Mouse (Mus musculus): ENCODE measurements around the gene B230118H07Rik. TPM values are rescaled to one million over a fixed set of nuclear protein-coding genes. Genes with fewer than 3 reads are reported as not detected.
A peak's percentile ranks its signal among the peaks of the same experiment; 100 is the strongest.

Gene B230118H07Rik
- total RNA-seq, 4 experiments from 2014 or later, result 80.6 to 111 (median 96.6) TPM

DNA sequence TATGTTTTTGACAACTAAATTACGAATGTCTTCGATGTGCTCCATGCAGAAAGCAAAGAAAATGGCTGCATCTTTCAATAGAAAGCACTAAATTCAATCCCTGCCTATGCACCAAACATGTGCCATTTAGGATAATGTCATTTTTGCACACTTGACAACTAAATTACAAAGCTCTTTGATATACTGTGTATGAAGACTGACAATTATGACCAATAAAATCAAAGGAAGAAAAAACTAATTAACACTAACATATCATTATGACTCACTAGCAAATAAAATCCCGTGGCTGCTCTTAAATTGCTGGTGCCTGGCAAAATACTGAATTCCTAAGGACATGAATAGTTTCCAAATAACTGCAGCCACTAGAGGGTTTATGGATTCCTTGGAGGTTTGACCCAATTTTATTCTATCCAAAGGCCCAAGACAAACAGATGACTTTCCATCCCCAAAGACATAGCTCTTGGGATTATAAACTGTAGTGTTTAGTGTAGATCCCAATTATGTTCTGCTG is 9.4 kb downstream of the B230118H07Rik start:
- DNase-seq (ENCODE audit: low spot score in 2 of 2), result no peak

- no peak for DNase-seq (ENCODE audit: low spot score in 2 of 2)
These were observed 10.1 kb downstream of the B230118H07Rik start for GRCm38 (mm10) chr2:101638979-101639839.

DNA sequence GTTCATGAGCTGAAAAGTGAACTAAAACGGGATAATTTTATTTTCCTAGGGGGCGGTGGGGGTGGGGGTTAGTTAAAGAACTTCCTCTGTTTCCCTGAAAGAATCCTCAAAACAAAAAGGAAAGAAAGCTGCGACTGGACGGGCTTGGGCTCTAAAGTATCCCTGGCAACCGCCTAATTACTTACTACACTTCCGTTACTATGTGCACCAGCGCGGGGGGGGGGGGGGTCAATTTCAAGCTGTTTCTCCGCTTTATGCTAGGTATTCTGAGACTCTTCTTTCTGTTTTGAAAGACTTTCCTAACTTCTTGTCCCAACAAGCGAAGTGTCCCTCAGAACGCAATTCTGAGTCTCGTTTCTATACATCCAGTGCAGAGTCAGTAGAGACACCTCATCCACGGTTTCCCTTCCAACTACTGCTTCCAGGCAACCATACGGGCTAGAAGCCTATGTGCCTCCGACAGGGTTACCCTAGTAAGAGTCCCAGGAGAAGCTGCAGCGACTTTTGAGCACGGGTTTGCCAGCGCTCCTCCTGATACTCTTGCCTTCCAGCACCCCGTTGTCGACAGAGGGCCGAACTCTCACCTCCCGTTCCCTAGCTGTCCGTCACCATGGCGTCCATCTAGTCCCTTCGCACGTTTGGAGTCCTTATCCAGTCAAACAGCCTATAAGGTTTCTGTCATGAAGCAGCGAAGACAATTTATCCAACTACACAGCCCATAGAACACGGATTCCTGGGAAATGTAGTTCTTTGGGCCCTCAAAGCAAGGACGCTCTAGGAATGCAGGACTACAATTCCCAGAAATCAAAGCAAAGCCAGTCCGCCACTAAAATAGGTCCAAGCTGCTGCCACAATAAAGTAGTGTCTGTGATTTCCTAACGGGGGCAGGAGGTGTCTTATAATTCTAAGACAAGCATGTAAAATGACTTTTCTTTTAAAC is 20.8 kb downstream of the B230118H07Rik start:
- DNase-seq (ENCODE audit: low spot score in 2 of 2), result peak; percentile 76

DNA sequence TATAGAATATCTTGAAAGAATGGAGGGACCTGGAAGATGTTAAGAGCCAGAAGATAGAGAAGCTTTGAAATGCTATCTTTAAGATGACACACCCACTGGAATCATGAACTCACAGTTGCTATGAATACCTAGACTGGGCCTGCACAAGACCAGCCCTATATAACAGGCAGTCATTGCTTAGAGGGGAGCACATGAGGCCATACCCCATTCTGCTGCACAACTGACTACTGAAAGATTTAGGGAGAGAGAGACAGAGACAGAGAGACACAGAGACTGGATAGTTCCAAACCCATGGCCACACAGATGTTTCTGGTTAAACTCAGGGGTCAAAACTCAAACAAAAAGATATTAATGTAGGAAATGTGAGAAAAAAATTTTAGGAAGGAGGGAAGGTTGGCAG is 22.1 kb downstream of the B230118H07Rik start:
- no peak for DNase-seq (ENCODE audit: low spot score in 2 of 2)

DNA sequence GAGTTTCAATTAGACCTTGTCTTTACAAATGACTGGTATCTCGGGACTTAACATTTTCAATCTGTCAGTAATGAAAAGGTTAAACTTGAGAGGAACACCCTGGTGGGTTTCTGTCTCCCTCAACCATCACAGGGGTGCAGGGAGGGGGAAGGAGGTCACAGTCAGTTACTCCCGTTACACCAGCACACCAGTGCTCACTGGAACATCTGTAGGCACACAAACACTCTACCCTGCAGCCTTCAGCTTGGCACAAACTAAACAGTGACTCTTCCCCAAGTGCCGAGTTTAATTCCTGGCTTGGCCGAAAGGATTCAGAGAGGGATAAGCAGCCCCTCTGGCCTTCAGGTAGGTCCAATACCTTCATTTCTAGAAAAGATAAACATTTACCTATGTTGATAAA is 24.8 kb downstream of the B230118H07Rik start, which contains the start of gene Rag2:
Rag2 (plus strand) TSS at position 193 of the 400 bp plus-strand sequence.
- DNase-seq (ENCODE audit: low spot score in 2 of 2), result no peak

- no peak for DNase-seq (ENCODE audit: low spot score in 2 of 2)
These were observed 25.3 kb downstream of the B230118H07Rik start for GRCm38 (mm10) chr2:101624011-101624410.

- no peak for DNase-seq (ENCODE audit: low spot score in 2 of 2)
These were observed 26.3 kb downstream of the B230118H07Rik start for GRCm38 (mm10) chr2:101623042-101623441.

DNA sequence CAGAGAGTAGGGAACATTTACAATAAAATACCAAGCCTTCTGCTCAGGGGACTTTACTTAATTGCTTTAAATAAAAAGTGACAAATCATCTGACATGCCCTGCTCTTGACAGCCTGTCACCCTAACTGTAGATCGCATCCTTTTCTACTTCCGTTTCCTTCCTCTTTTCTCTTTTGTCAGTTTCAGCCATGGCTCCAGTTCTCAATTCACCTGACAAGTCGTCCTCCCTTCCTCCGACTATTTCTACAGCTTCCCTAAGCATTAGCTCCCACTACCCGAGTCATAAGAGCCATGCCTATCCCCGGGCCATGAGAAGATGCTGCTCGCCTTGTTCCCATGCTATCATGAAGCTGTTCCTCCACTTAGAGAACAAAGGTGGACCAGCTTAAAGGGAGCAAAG is 27.7 kb downstream of the B230118H07Rik start:
- DNase-seq (ENCODE audit: low spot score in 2 of 2), result no peak

DNA sequence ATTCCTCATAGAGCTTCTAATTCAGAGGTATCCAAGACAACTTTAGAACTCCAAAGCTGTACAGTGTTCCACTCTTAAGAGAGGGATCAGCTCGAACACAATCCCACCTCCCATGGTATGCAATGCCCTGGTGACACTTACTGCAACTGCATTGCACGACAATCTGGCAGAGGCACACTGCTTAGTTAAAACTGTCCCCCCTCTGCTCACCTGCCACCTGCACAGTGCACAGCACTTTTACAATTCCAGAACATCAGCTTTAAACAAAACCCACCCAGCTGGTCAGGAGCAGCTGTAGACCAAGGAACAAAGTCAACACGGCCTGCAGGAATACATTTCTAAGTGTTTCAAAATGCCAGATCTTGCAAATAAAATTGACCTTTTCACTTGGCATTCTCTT is 28.4 kb downstream of the B230118H07Rik start:
- DNase-seq (ENCODE audit: low spot score in 2 of 2), result no peak

DNA sequence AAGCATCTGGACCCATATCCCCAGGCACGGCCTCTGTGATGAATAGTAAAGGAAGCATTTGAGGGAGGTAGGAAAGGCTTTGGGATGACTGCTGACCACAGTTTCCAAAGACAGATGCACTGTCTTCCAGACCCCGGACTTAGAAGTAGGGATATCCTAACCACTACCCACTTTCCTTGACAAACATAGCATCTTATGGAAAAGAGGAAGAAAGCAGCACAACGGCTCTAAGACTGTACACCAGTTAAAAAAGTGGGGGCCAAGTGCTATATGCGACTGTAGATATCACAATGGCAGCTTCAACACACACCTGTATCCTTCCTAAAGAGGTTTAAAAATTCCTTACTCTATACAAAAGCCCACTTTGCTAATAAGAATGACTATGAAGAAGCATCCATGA is 31.0 kb downstream of the B230118H07Rik start:
- no peak for DNase-seq (ENCODE audit: low spot score in 2 of 2)

- no peak for DNase-seq (ENCODE audit: low spot score in 2 of 2)
These were observed 33.6 kb downstream of the B230118H07Rik start for GRCm38 (mm10) chr2:101615464-101616305.

DNA sequence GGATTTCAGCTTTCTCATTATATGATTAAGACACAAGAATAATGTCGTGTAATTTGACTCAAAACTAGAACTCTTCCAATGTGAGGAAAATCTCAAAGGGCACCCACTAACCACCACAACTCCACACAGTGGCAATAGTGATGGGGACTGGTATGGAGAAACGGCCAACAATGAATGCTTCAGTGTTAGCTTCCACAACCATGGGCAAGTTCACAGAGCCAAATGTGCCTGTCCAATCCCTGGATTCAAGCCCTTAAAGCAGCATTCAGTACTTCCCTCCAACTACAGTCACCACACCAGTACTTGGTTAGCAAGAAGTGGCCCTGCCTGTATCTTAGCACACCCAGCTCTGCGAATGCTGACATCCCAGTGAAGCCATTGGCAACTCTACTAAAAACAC is 38.5 kb downstream of the B230118H07Rik start:
- DNase-seq (ENCODE audit: low spot score in 2 of 2), result no peak

GRCm38 (mm10) chr2:101608232-101608894 is 41.0 kb downstream of the B230118H07Rik start:
- no peak for DNase-seq (ENCODE audit: low spot score in 2 of 2)

- no peak for DNase-seq (ENCODE audit: low spot score in 2 of 2)
These were observed 46.2 kb downstream of the B230118H07Rik start for GRCm38 (mm10) chr2:101603099-101603498.

- peak in 1 of 2 experiments; percentile 24 for DNase-seq (ENCODE audit: low spot score in 2 of 2)
These were observed 48.6 kb downstream of the B230118H07Rik start for GRCm38 (mm10) chr2:101600703-101601102.

GRCm38 (mm10) chr2:101598190-101599181 is 50.8 kb downstream of the B230118H07Rik start:
- no peak for DNase-seq (ENCODE audit: low spot score in 2 of 2)

DNA sequence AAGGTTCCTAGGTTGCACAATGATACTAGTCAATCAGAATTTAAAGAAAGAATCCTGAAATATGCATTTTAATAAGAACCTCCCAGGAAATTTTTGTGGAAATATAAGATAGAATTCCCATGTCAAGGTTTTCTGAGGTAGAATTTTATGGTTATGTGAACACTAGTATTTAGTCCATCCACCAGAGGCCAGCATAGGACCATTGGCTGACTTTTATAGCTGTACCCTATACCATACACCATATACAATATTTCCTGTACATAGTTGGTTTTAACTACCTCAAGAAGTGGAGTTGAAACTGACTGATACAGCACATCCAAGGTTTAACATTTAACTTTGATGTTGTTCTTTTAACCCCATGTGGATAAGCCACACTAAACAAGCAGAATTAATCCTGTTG is 52.1 kb downstream of the B230118H07Rik start:
- DNase-seq (ENCODE audit: low spot score in 2 of 2), result no peak

DNA sequence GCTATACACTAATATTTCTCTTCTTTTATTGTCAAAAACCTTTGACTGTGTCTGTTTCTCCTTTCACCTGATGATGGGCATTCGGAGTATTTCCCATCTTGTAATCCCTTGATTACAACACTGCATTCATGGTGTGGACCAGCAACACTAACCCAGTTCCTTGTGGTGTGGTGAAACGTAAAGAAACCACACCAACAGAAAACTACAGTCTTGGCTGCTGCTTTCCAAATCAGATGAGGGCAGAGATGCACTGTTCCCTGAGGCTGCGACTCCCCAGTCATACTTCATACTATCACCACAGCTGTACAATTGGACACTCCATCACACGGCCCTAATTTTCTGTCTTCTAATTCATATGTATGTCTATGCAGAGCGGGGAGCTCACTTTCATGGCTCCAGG is 54.7 kb downstream of the B230118H07Rik start:
- DNase-seq (ENCODE audit: low spot score in 2 of 2), result no peak

DNA sequence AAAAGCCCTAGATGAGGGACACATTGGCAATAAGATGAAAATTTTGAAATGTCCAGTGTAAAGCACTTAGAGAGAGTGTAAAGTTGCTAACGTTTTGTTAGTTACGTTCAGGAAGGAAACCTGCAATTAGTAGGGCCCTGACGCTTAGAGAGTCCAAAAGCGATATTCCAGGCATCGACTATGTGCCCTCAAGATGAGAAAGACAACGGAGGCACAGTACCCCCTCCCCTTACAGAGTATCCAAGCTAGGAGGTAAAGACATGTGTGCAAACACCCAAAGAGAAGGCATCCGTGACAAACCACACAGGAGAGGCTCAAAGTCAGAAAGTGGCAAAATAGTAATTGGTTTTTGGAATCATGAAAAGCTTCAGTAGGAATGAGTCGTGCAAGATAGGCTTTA is 56.4 kb downstream of the B230118H07Rik start:
- no peak for DNase-seq (ENCODE audit: low spot score in 2 of 2)
